ENCODE assay signal across 10 mouse cellular contexts in genomic region chr3:94533968-94534367, GRCm38 (mm10). TPM values are rescaled to one million over a fixed set of nuclear protein-coding genes. Genes with fewer than 3 reads are reported as not detected.
DNase-seq lines count a peak whose midpoint lies in the region; ATAC-seq and TF ChIP-seq lines count a peak whose summit lies in the region.
"Had no signal": no experiment of that assay in that cellular context is flagged by ENCODE, and none has a peak within 500 bp of the region (broad histone marks: within the 10 kb centered on the region; RNA-seq: fewer than 3 reads in every experiment).

No protein-coding gene starts in this region.

- H3K4me3 ChIP-seq in E14TG2a.4 (replicated peaks; ENCODE audit: low read length) = no peak overlapping the region
- H3K4me3 ChIP-seq in liver, embryonic 13.5 days (replicated peaks) = no peak overlapping the region
- H3K4me3 ChIP-seq: erythroblast, embryonic 14.5 days; liver, embryonic 15.5 days had no signal

- H3K36me3 ChIP-seq in E14TG2a.4 (ENCODE audit: insufficient read depth, low read length) = peaks cover 25% of the 10 kb centered on the region
- peaks cover 6% of the 10 kb centered on the region; the same call in 1 of the 2 replicates for H3K36me3 ChIP-seq in liver, embryonic 13.5 days

- DNase-seq in layer of hippocampus, adult 11-12 months (ENCODE audit: low spot score) = peak; percentile 32
- no peak for DNase-seq in layer of hippocampus, adult 9-10 months (ENCODE audit: low spot score)
- peak; percentile 14 for DNase-seq in WW6 (ENCODE audit: low read depth, low spot score)
- peak; percentile 34 for DNase-seq in embryo, embryonic 10 days (ENCODE audit: low spot score)
- peak; percentile 9 for DNase-seq in liver, embryonic 13.5 days
- DNase-seq in thymus, postnatal 36 days = peak; percentile 9 to 10
- no peak for DNase-seq in frontal cortex, postnatal 10 days (ENCODE audit: low spot score in 2 of 2)

- no peak overlapping the region for H3K27ac ChIP-seq in liver, embryonic 13.5 days
- H3K27ac ChIP-seq: liver, embryonic 15.5 days had no signal

- no peak overlapping the region for H3K4me2 ChIP-seq in liver, embryonic 13.5 days
- H3K4me2 ChIP-seq: liver, embryonic 15.5 days had no signal

- ATAC-seq in liver, embryonic 13.5 days (ENCODE audit: low read depth) = no peak

- no peak overlapping the region for H3K9ac ChIP-seq in liver, embryonic 13.5 days
- H3K9ac ChIP-seq: liver, embryonic 15.5 days had no signal

- peaks cover 9% of the 10 kb centered on the region for H3K4me1 ChIP-seq in E14TG2a.4 (replicated peaks; ENCODE audit: low read depth, low read length)
- peaks cover 10% of the 10 kb centered on the region for H3K4me1 ChIP-seq in liver, embryonic 13.5 days (replicated peaks)

- H3K9me3 ChIP-seq in E14TG2a.4 (ENCODE audit: low read length) = no peaks in the 10 kb centered on the region
- no peaks in the 10 kb centered on the region for H3K9me3 ChIP-seq in liver, embryonic 13.5 days (replicated peaks)
- H3K9me3 ChIP-seq: liver, embryonic 15.5 days had no signal

- TF ChIP-seq CTCF in E14TG2a.4 (conservative IDR thresholded peaks at IDR 0.05; ENCODE audit: low read length) = peak; percentile 49

- H3K27me3 ChIP-seq in E14TG2a.4 (ENCODE audit: insufficient read depth, low read length) = no peaks in the 10 kb centered on the region
- H3K27me3 ChIP-seq in liver, embryonic 13.5 days = no peaks in the 10 kb centered on the region
- H3K27me3 ChIP-seq: liver, embryonic 15.5 days had no signal

RNA-seq across cellular contexts. Expression of gene Snx27, which starts 48.5 kb away (rescaled TPM):
- polyA plus RNA-seq in liver, embryonic 13.5 days (2015; fragmentation: Nextera tagmentation; extraction: Ambion mirVana) = 17.1 and 18.7 TPM in 2 replicates

RNA-seq across cellular contexts. Expression of gene Riiad1, which starts 53.8 kb away (rescaled TPM):
- polyA plus RNA-seq in liver, embryonic 13.5 days (2015; fragmentation: Nextera tagmentation; extraction: Ambion mirVana) = not detected in 2 replicates
- polyA plus RNA-seq: erythroblast, embryonic 14.5 days had no signal

RNA-seq across cellular contexts. Expression of gene Celf3, which starts 55.9 kb away (rescaled TPM):
- polyA plus RNA-seq in liver, embryonic 13.5 days (2015; fragmentation: Nextera tagmentation; extraction: Ambion mirVana) = 0.25 and 0.38 TPM in 2 replicates
- polyA plus RNA-seq: erythroblast, embryonic 14.5 days had no signal

Comparison
In these comparisons a context has a peak if more than half of its experiments do, and no peak if none do; other contexts are left out.
1. DNase-seq: peak in layer of hippocampus, adult 11-12 months (single experiment), WW6 (single experiment), embryo, embryonic 10 days (single experiment), liver, embryonic 13.5 days (single experiment) and thymus, postnatal 36 days (2 of 2); none in layer of hippocampus, adult 9-10 months (single experiment) and frontal cortex, postnatal 10 days (0 of 2).